Mouse (Mus musculus): ENCODE measurements at regions not wholly inside any gene's neighbourhood (a gene's known extent, or its start where the extent isn't known, plus 50 kb on each side); places are given as distances from the start of the nearest gene placed in this dataset.

DNA sequence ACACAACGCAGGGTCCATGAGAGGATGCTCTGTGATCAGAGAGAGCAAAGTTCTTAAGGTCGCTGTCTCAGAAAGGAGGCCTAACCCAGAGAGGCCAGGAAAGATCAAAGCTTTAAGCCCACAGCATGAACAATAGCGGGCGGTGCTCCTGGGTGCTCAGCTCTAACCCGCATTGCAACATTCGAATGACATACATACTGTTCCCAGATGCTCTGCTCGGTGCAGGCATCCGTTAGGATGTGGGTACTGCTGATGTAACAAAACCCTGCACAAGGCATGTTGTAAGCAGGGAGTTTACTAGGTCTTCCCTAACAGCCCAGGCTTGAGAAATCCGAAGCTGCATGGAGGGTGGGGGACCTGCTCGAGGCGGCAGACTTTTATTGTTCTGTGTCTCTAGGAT is 164.6 kb upstream of the Jarid2 start:
- TF ChIP-seq USF1 (IDR thresholded peaks at IDR 0.05; ENCODE audit: low read depth), result no peak
- no peak for TF ChIP-seq CTCF (IDR thresholded peaks at IDR 0.05; ENCODE audit: control insufficient read depth, insufficient read depth, insufficient read length)
- no peak for TF ChIP-seq MAX (IDR thresholded peaks at IDR 0.05)
- no peak for TF ChIP-seq CEBPB (IDR thresholded peaks at IDR 0.05; ENCODE audit: low read depth)
- TF ChIP-seq MYOD1 (IDR thresholded peaks at IDR 0.05; ENCODE audit: control insufficient read depth, insufficient read length, low read depth), result no peak
- no peak for TF ChIP-seq MYOG (IDR thresholded peaks at IDR 0.05; ENCODE audit: control insufficient read depth, extremely low read depth, insufficient read length)

All from C2C12 (cell line).